In genomic region chr19:45749243-45750043, GRCm38 (mm10) we compare ENCODE assay signal across 7 mouse cellular contexts. TPM values are rescaled to one million over a fixed set of nuclear protein-coding genes. Genes with fewer than 3 reads are reported as not detected.
DNase-seq lines count a peak whose midpoint lies in the region; ATAC-seq lines count a peak whose summit lies in the region.

Npm3 (minus strand) TSS chr19:45749591.

- peak; percentile 87 to 96 for DNase-seq in adrenal gland, adult (ENCODE audit: inconsistent age in 2 of 2, low spot score in 1 of 2)
- peak; percentile 82 for DNase-seq in embryo, embryonic 10 days (ENCODE audit: low spot score)
- DNase-seq in gastrocnemius, postnatal 14 days: peak; percentile 84
- DNase-seq in left cerebral cortex, postnatal 14 days (ENCODE audit: low spot score in 2 of 2): peak; percentile 84
- DNase-seq in mesoderm, embryonic 11.5 days (ENCODE audit: low read depth, low spot score): peak; percentile 79
- peak; percentile 62 to 68 for DNase-seq in right cerebral cortex, postnatal 36 days (ENCODE audit: low spot score in 2 of 2)

- peak; percentile 79 for ATAC-seq in inflammation-experienced regulatory T-cells, adult 6 months

- intact Hi-C loops in gastrocnemius, postnatal 14 days (cut with DNase I; ENCODE audit: low total_unique reads): no loop called here
- intact Hi-C loops in left cerebral cortex, postnatal 14 days (cut with DNase I): loop anchor here (5.0 kb wide), 1 partner anchor 92 kb away; no protein-coding TSS in a partner anchor

RNA-seq across cellular contexts. Expression of gene Npm3, which starts in this region (rescaled TPM):
- 10 to 100 TPM; 10.4 to 15.8 TPM for total RNA-seq in gastrocnemius, postnatal 14 days (2021)
- 10 to 100 TPM; 12.9 to 73.1 (median 57.3) TPM for polyA plus RNA-seq in inflammation-experienced regulatory T-cells, adult 6 months (2017; shearing (Covaris generic))
- total RNA-seq in left cerebral cortex, postnatal 14 days (2021): 1 to 10 TPM; 6.8 to 7.6 TPM

Comparison
In these comparisons a context has a peak if more than half of its experiments do, and no peak if none do; other contexts are left out.
1. Peak in every context shown above with its lines: DNase-seq and ATAC-seq.